Mouse (Mus musculus) spleen, postnatal 0 days (tissue): ENCODE results near the gene Olfr91. TPM values are rescaled to one million over a fixed set of nuclear protein-coding genes. Genes with fewer than 3 reads are reported as not detected.

Source experiments
- polyA plus RNA-seq: library from polyadenylated mRNA; unstranded; fragments of >200 nt; fragmentation: Nextera tagmentation; extraction: Ambion mirVana; gene quantifications from 2 replicates; pipeline ENCODE4 v1.2.1, GENCODE M21; 2015

Gene Olfr91
- not detected in 2 replicates for polyA plus RNA-seq

GRCm38 (mm10) chr17:37098178-37098577 is at the start of gene Olfr91:
TSS of gene Olfr91 (minus strand) at chr17:37098278.

GRCm38 (mm10) chr17:37119988-37120387 is 21.9 kb upstream of the Olfr91 start, which contains the start of gene Olfr92:
TSS of gene Olfr92 (minus strand) at chr17:37120088.

GRCm38 (mm10) chr17:37088399-37088798 is 9.7 kb downstream of the Olfr91 start, which contains the start of gene Olfr90:
TSS of gene Olfr90 (minus strand) at chr17:37088499.

GRCm38 (mm10) chr17:37045611-37046311 is 52.3 kb downstream of the Olfr91 start, which contains the start of gene Gabbr1:
TSS of gene Gabbr1 (plus strand) at chr17:37045966.

Other genes with a start within 250 kb of the Olfr91 start
- gene Trim15, start 231.1 kb downstream of the Olfr91 start, polyA plus RNA-seq: 0.18 and 0.19 TPM in 2 replicates
- gene Trim10, start 228.7 kb downstream of the Olfr91 start, polyA plus RNA-seq: 158 and 174 TPM in 2 replicates
- gene Trim40, start 208.2 kb downstream of the Olfr91 start, polyA plus RNA-seq: not detected in 2 replicates
- not detected in 2 replicates for gene Trim31, start 200.2 kb downstream of the Olfr91 start, polyA plus RNA-seq
- 0.45 and 0.87 TPM in 2 replicates for gene Rnf39, start 155.4 kb downstream of the Olfr91 start, polyA plus RNA-seq
- gene Ppp1r11, start 146.5 kb downstream of the Olfr91 start, polyA plus RNA-seq: 47.2 and 52.0 TPM in 2 replicates
- gene Znrd1, start 139.7 kb downstream of the Olfr91 start, polyA plus RNA-seq: 39.7 and 42.5 TPM in 2 replicates
- 2.0 and 2.8 TPM in 2 replicates for gene Znrd1as, start 139.7 kb downstream of the Olfr91 start, polyA plus RNA-seq
- not detected in 2 replicates for gene 2410137M14Rik, start 117.0 kb downstream of the Olfr91 start, polyA plus RNA-seq
- gene H2-M5, start 108.7 kb downstream of the Olfr91 start, polyA plus RNA-seq: 0.25 TPM in 1 of 2 replicates, not detected in the other
- gene Zfp57, start 97.1 kb downstream of the Olfr91 start, polyA plus RNA-seq: 8.1 and 9.5 TPM in 2 replicates
- gene Mog, start 74.9 kb downstream of the Olfr91 start, polyA plus RNA-seq: not detected in 2 replicates
- gene Gabbr1, start 52.3 kb downstream of the Olfr91 start, polyA plus RNA-seq: 3.6 and 5.4 TPM in 2 replicates
- gene Olfr90, start 9.8 kb downstream of the Olfr91 start, polyA plus RNA-seq: not detected in 2 replicates
- gene Olfr92, start 21.8 kb upstream of the Olfr91 start, polyA plus RNA-seq: not detected in 2 replicates
- not detected in 2 replicates for gene Olfr93, start 63.2 kb upstream of the Olfr91 start, polyA plus RNA-seq
- 0.28 TPM in 1 of 2 replicates, not detected in the other for gene Ubd, start 95.6 kb upstream of the Olfr91 start, polyA plus RNA-seq
- gene Olfr94, start 102.7 kb upstream of the Olfr91 start, polyA plus RNA-seq: not detected in 2 replicates
- not detected in 2 replicates for gene Olfr95, start 114.8 kb upstream of the Olfr91 start, polyA plus RNA-seq
- gene Olfr96, start 121.9 kb upstream of the Olfr91 start, polyA plus RNA-seq: not detected in 2 replicates
- not detected in 2 replicates for gene Olfr97, start 139.1 kb upstream of the Olfr91 start, polyA plus RNA-seq
- gene Olfr98, start 165.5 kb upstream of the Olfr91 start, polyA plus RNA-seq: not detected in 2 replicates
- 5.1 and 6.1 TPM in 2 replicates for gene H2-M3, start 171.9 kb upstream of the Olfr91 start, polyA plus RNA-seq
- gene Olfr99, start 185.2 kb upstream of the Olfr91 start, polyA plus RNA-seq: not detected in 2 replicates
- not detected in 2 replicates for gene Olfr101, start 206.0 kb upstream of the Olfr91 start, polyA plus RNA-seq
- not detected in 2 replicates for gene Olfr102, start 218.8 kb upstream of the Olfr91 start, polyA plus RNA-seq
- not detected in 2 replicates for gene Olfr103, start 241.4 kb upstream of the Olfr91 start, polyA plus RNA-seq